Mouse (Mus musculus): Measurements from ENCODE around the gene Kcnj3. TPM values are rescaled to one million over a fixed set of nuclear protein-coding genes. Genes with fewer than 3 reads are reported as not detected.

Gene Kcnj3
- polyA plus RNA-seq, 1 experiment: not detected

DNA sequence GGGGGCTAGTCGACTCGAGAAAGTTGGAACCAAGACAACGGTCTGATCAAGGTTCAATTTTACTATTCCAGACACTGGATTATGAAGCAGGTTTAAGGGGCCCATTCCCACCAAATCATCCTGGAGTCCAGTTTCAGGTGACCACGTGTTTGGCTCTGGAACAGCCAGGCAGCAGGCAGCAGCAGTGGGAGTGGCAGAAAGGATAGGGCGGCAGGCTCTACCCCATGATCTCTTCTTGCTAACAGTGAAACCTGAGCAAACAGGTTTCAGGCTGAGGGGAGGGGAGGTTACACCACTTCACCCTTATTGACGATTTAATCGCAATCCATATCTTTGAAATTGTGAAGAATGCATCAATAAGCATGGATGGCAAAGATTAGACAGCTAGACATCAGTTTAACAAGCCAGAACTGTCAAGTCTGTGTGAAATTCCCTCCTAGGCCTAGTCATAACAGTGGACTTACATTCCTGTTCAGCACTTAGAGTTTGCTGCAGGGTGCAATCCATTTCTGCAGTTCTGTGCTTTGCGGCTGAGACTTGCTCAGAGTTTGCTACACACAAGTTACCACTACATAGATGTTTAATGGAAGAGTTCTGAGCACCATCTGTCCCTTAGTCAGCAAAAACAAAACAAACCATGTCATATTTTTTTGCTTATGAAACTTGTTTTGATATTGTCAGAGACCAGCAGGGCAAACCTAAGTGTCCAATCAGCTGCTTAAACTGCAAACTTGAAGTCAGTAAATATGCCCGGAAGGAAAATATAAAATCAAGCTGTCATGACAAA, 67.8 kb downstream of the Kcnj3 start:
- H3K27me3 ChIP-seq (replicated peaks): no peaks in the 10 kb centered on the region
- H3K36me3 ChIP-seq (replicated peaks; ENCODE audit: low read length): no peaks in the 10 kb centered on the region
- no peak overlapping the region for H3K4me3 ChIP-seq (replicated peaks)
- H3K4me1 ChIP-seq: no peaks in the 10 kb centered on the region
- no peaks in the 10 kb centered on the region; the same call in 1 of the 2 replicates for H3K9me3 ChIP-seq
- TF ChIP-seq FLI1 (IDR thresholded peaks at IDR 0.05; ENCODE audit: low read length): no peak
- no peak for TF ChIP-seq GATA1 (IDR thresholded peaks at IDR 0.05; ENCODE audit: borderline replicate concordance, low read length)

GRCm38 (mm10) chr2:55505712-55506111, 69.9 kb downstream of the Kcnj3 start:
- Histone ChIP-seq H3K36me3 (replicated peaks; ENCODE audit: low read length) (no peaks in the 10 kb centered on the region), H3K27me3 (replicated peaks) (no peaks in the 10 kb centered on the region), H3K4me3 (replicated peaks) (no peak overlapping the region), H3K9me3 (no peaks in the 10 kb centered on the region; the same call in 1 of the 2 replicates), H3K4me1 (no peaks in the 10 kb centered on the region)
- TF ChIP-seq FLI1 (IDR thresholded peaks at IDR 0.05; ENCODE audit: low read length) (no peak), GATA1 (IDR thresholded peaks at IDR 0.05; ENCODE audit: borderline replicate concordance, low read length) (no peak)

- no peak for TF ChIP-seq GATA1 (IDR thresholded peaks at IDR 0.05; ENCODE audit: borderline replicate concordance, low read length)
- TF ChIP-seq FLI1 (IDR thresholded peaks at IDR 0.05; ENCODE audit: low read length): no peak
- no peak overlapping the region for H3K4me3 ChIP-seq (replicated peaks)
- no peaks in the 10 kb centered on the region for H3K36me3 ChIP-seq (replicated peaks; ENCODE audit: low read length)
- H3K27me3 ChIP-seq (replicated peaks): no peaks in the 10 kb centered on the region
- H3K9me3 ChIP-seq: no peaks in the 10 kb centered on the region
- H3K4me1 ChIP-seq: no peaks in the 10 kb centered on the region
Measured at GRCm38 (mm10) chr2:55517297-55517696, 81.5 kb downstream of the Kcnj3 start.

- Histone ChIP-seq H3K4me3 (replicated peaks) (no peak overlapping the region), H3K4me1 (no peaks in the 10 kb centered on the region), H3K36me3 (replicated peaks; ENCODE audit: low read length) (no peaks in the 10 kb centered on the region), H3K9me3 (no peaks in the 10 kb centered on the region), H3K27me3 (replicated peaks) (no peaks in the 10 kb centered on the region)
- TF ChIP-seq GATA1 (IDR thresholded peaks at IDR 0.05; ENCODE audit: borderline replicate concordance, low read length): no peak
- no peak for TF ChIP-seq FLI1 (IDR thresholded peaks at IDR 0.05; ENCODE audit: low read length)
Measured at GRCm38 (mm10) chr2:55532738-55533491, 97.1 kb downstream of the Kcnj3 start.

GRCm38 (mm10) chr2:55534946-55535345, 99.2 kb downstream of the Kcnj3 start:
- no peak for TF ChIP-seq FLI1 (IDR thresholded peaks at IDR 0.05; ENCODE audit: low read length)
- no peak for TF ChIP-seq GATA1 (IDR thresholded peaks at IDR 0.05; ENCODE audit: borderline replicate concordance, low read length)
- no peak overlapping the region for H3K4me3 ChIP-seq (replicated peaks)
- no peaks in the 10 kb centered on the region for H3K36me3 ChIP-seq (replicated peaks; ENCODE audit: low read length)
- no peaks in the 10 kb centered on the region for H3K27me3 ChIP-seq (replicated peaks)
- no peaks in the 10 kb centered on the region for H3K9me3 ChIP-seq
- H3K4me1 ChIP-seq: no peaks in the 10 kb centered on the region

DNA sequence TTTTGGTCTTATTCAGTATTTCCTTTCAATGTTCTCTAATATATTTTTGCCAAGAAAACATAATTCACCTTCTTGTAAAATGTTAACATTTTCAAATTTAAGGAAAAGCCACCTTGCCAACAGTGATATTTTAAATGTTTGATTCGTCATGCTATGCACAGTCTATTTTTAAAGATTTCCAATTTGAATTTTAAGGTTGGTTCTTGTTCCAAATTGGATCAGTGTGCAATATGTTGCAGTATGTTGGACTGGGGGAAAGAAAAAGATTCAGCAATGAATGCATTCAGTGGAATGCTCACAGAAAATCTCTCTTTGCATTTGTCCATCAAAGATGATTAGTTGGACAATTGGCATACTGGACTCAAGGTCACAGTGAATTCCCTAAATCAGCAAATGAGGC, 99.7 kb downstream of the Kcnj3 start:
- Histone ChIP-seq H3K9me3 (no peaks in the 10 kb centered on the region), H3K4me1 (no peaks in the 10 kb centered on the region), H3K27me3 (replicated peaks) (no peaks in the 10 kb centered on the region), H3K4me3 (replicated peaks) (no peak overlapping the region), H3K36me3 (replicated peaks; ENCODE audit: low read length) (no peaks in the 10 kb centered on the region)
- no peak for TF ChIP-seq GATA1 (IDR thresholded peaks at IDR 0.05; ENCODE audit: borderline replicate concordance, low read length)
- TF ChIP-seq FLI1 (IDR thresholded peaks at IDR 0.05; ENCODE audit: low read length): no peak

GRCm38 (mm10) chr2:55547612-55548011, 111.8 kb downstream of the Kcnj3 start:
- no peak for TF ChIP-seq GATA1 (IDR thresholded peaks at IDR 0.05; ENCODE audit: borderline replicate concordance, low read length)
- no peak for TF ChIP-seq FLI1 (IDR thresholded peaks at IDR 0.05; ENCODE audit: low read length)
- Histone ChIP-seq H3K36me3 (replicated peaks; ENCODE audit: low read length) (no peaks in the 10 kb centered on the region), H3K9me3 (no peaks in the 10 kb centered on the region), H3K4me1 (no peaks in the 10 kb centered on the region), H3K27me3 (replicated peaks) (no peaks in the 10 kb centered on the region), H3K4me3 (replicated peaks) (no peak overlapping the region)

- no peaks in the 10 kb centered on the region for H3K36me3 ChIP-seq (replicated peaks; ENCODE audit: low read length)
- H3K4me1 ChIP-seq: no peaks in the 10 kb centered on the region
- TF ChIP-seq FLI1 (IDR thresholded peaks at IDR 0.05; ENCODE audit: low read length): no peak
- no peak for TF ChIP-seq GATA1 (IDR thresholded peaks at IDR 0.05; ENCODE audit: borderline replicate concordance, low read length)
- no peak overlapping the region for H3K4me3 ChIP-seq (replicated peaks)
- H3K27me3 ChIP-seq (replicated peaks): no peaks in the 10 kb centered on the region
- H3K9me3 ChIP-seq: no peaks in the 10 kb centered on the region
Measured at GRCm38 (mm10) chr2:55558368-55558985, 122.7 kb downstream of the Kcnj3 start.

DNA sequence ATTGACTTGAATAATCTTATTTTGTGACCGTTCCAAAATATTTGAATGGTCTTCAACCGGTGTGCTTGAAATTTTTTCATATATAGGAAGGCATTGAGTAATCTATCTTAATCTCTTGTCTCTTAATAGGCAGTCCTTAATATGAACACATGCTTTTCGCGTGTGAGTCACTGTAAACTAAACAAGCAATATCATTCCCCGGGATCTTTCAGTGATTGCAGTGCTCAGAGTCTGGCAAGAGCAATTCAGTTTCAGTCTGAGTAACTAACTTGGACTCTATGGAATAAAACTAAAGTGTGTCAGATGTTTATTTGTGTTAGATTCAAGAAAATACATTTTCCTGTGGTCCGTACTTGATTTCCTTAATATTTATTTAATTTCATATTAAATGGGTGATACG, 133.5 kb downstream of the Kcnj3 start:
- H3K4me3 ChIP-seq (replicated peaks): no peak overlapping the region
- H3K27me3 ChIP-seq (replicated peaks): no peaks in the 10 kb centered on the region
- H3K36me3 ChIP-seq (replicated peaks; ENCODE audit: low read length): no peaks in the 10 kb centered on the region
- no peaks in the 10 kb centered on the region for H3K9me3 ChIP-seq
- H3K4me1 ChIP-seq: no peaks in the 10 kb centered on the region
- TF ChIP-seq GATA1 (IDR thresholded peaks at IDR 0.05; ENCODE audit: borderline replicate concordance, low read length) (no peak), FLI1 (IDR thresholded peaks at IDR 0.05; ENCODE audit: low read length) (no peak)

DNA sequence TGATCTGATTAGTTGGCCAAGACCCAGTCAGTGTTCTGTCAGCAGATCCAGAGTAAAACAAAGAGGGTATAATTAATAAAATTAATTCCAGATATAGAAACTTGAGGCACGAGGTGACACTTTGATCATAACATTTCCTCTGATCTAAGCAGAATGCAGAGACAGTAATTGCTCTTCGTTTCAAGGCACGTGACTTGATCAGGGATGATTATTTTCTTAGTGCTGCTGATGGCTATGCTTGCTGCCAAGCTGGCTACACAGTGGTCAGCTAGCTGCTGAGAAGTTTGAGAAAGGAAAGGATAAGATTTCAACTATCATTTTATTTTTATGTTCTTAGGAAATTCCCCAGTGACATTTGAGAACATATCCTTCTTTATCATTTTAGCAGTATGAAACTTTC, 135.7 kb downstream of the Kcnj3 start:
- H3K9me3 ChIP-seq: no peaks in the 10 kb centered on the region
- H3K4me3 ChIP-seq (replicated peaks): no peak overlapping the region
- TF ChIP-seq GATA1 (IDR thresholded peaks at IDR 0.05; ENCODE audit: borderline replicate concordance, low read length) (no peak), FLI1 (IDR thresholded peaks at IDR 0.05; ENCODE audit: low read length) (no peak)
- no peaks in the 10 kb centered on the region for H3K36me3 ChIP-seq (replicated peaks; ENCODE audit: low read length)
- no peaks in the 10 kb centered on the region for H3K4me1 ChIP-seq
- H3K27me3 ChIP-seq (replicated peaks): no peaks in the 10 kb centered on the region
